Mouse (Mus musculus) limb, embryonic 12.5 days (tissue): ENCODE results near the gene Mphosph6. TPM values are rescaled to one million over a fixed set of nuclear protein-coding genes. Genes with fewer than 3 reads are reported as not detected.

Experiments used
- polyA plus RNA-seq: library from polyadenylated mRNA; unstranded; fragments of >200 nt; fragmentation: Nextera tagmentation; extraction: Ambion mirVana; gene quantifications from 2 replicates; pipeline ENCODE4 v1.2.1, GENCODE M21; 2016

The Mphosph6 gene
- polyA plus RNA-seq, 1 experiment from 2014 or later: 56.2 TPM

Other genes with a start within 250 kb of the Mphosph6 start
- 0.43 and 0.72 TPM in 2 replicates for gene Sdr42e1, start 128.3 kb downstream of the Mphosph6 start, polyA plus RNA-seq
- gene Hsd17b2, start 100.0 kb downstream of the Mphosph6 start, polyA plus RNA-seq: not detected in 2 replicates